Mouse (Mus musculus) liver, postnatal 0 days (tissue): ENCODE results near the gene Wdr24.

Experiments
- CTCF ChIP-seq: sonication (generic); IDR thresholded peaks from 2 replicates; pipeline ENCODE4 v1.5.1; 2016; ENCODE audit warnings: antibody characterized with exemption, low read depth
- EP300 ChIP-seq: IDR thresholded peaks from 2 replicates; pipeline ENCODE4 v1.6.1; 2016; ENCODE audit warnings: antibody characterized with exemption, low read depth, mild to moderate bottlenecking

- TF ChIP-seq CTCF = no peak
- no peak for TF ChIP-seq EP300
These were observed 40.9 kb downstream of the Wdr24 start for GRCm38 (mm10) chr17:25864311-25864710.
